Mouse (Mus musculus): ENCODE results near the gene Acad12.

DNA sequence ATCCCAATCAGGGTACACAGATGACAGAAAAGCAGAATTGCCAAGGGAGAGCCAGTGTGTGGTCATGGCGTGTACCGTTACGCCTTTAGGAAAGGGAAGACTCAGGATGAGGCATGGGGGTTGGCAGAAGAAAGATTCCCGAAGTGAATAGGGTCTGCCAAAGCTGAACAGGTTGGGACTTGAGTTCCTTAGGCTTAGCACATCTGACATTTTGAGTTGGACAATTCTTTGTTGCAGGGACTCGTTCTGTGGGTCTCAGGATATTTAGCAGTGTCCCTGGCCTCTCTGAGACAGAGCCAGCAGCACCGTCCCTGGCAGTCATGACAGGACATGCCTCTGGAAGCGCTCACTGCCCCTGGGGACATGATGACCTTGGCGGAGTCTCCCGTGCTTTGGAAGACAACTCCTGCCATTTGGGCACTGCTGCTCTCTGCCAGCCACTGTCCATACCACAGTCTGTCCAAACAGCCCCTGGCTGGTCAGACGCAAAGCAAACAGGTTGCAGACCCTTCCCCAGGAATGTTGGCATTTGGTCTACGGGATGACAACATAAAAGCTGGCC is 41.7 kb downstream of the Acad12 start:
- no peak for TF ChIP-seq CTCF (IDR thresholded peaks at IDR 0.05; ENCODE audit: extremely low read depth, insufficient read depth, low read length)
- no peak for TF ChIP-seq POLR2A (IDR thresholded peaks at IDR 0.05; ENCODE audit: extremely low read depth, insufficient read depth, low read length)

Data from cortical plate, adult 2 months (tissue).